Mouse (Mus musculus): Measurements from ENCODE around the gene Gm6408. TPM values are rescaled to one million over a fixed set of nuclear protein-coding genes. Genes with fewer than 3 reads are reported as not detected.
"Not testable (repeated sequence)": the region's sequence is repeated elsewhere in the genome, so short reads cannot be mapped to it uniquely, and the experiment has no call there.

Gm6408 gene
- not detected in 2 replicates for polyA plus RNA-seq (2015; fragmentation: Nextera tagmentation; extraction: Ambion mirVana)

- H3K36me3 ChIP-seq (ENCODE audit: control insufficient read depth, insufficient read depth, low read length); H3K4me2 ChIP-seq (ENCODE audit: low read depth, low read length); ATAC-seq (ENCODE audit: low read depth); H3K4me1 ChIP-seq (replicated peaks; ENCODE audit: control insufficient read depth, insufficient read depth, low read length); H3K27me3 ChIP-seq (ENCODE audit: control insufficient read depth, insufficient read depth, low read depth, low read length); H3K4me3 ChIP-seq (ENCODE audit: low read length); H3K27ac ChIP-seq (ENCODE audit: low read length); H3K9ac ChIP-seq (ENCODE audit: low read length); H3K9me3 ChIP-seq (ENCODE audit: control insufficient read depth, low read length): not testable (repeated sequence)
- 67% methylated on average over 1 of the region's 3 CpGs for WGBS
These were observed at the start of gene Gm6408 for GRCm38 (mm10) chr5:146481665-146482064. Gene Gm6408, plus strand, starts transcription at chr5:146481965.

GRCm38 (mm10) chr5:146432476-146432875 is 49.3 kb upstream of the Gm6408 start:
- WGBS = 70% methylated on average over 6 of the region's 6 CpGs
- no peak for ATAC-seq (ENCODE audit: low read depth)

DNA sequence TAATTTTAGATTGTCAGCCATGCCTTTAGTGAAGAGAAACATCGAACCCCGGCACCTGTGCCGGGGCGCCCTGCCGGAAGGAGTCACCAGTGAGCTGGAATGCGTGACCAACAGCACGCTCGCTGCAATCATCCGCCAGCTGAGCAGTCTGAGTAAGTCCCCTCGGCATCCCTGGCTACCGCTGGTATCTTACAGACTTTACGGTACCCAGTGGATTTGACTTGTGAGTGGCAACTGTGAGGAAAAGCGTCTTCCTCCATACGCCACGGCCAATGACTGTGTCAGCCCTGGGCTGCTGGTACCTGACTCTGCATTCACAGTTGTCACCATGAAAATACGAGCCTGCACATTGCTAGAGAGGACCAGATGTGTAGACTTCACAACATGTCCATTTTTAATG is 46.4 kb upstream of the Gm6408 start:
- ATAC-seq (ENCODE audit: low read depth) = no peak
- H3K4me2 ChIP-seq (ENCODE audit: low read depth, low read length) = no peak overlapping the region
- H3K27me3 ChIP-seq (ENCODE audit: control insufficient read depth, insufficient read depth, low read depth, low read length) = no peaks in the 10 kb centered on the region
- no peaks in the 10 kb centered on the region for H3K36me3 ChIP-seq (ENCODE audit: control insufficient read depth, insufficient read depth, low read length)
- H3K27ac ChIP-seq (ENCODE audit: low read length) = no peak overlapping the region
- H3K4me1 ChIP-seq (replicated peaks; ENCODE audit: control insufficient read depth, insufficient read depth, low read length) = no peaks in the 10 kb centered on the region
- no peak overlapping the region for H3K4me3 ChIP-seq (ENCODE audit: low read length)
- 91% methylated on average over 16 of the region's 16 CpGs for WGBS
- no peak overlapping the region for H3K9ac ChIP-seq (ENCODE audit: low read length)
- H3K9me3 ChIP-seq (ENCODE audit: control insufficient read depth, low read length) = no peaks in the 10 kb centered on the region; the same call in 1 of the 2 replicates

More at GRCm38 (mm10) chr5:146432476-146432875, 49.3 kb upstream of the Gm6408 start:
- H3K9ac ChIP-seq (ENCODE audit: low read length) = no peak overlapping the region
- H3K27ac ChIP-seq (ENCODE audit: low read length) = no peak overlapping the region
- no peak overlapping the region for H3K4me2 ChIP-seq (ENCODE audit: low read depth, low read length)
- H3K4me1 ChIP-seq (replicated peaks; ENCODE audit: control insufficient read depth, insufficient read depth, low read length) = no peaks in the 10 kb centered on the region
- H3K36me3 ChIP-seq (ENCODE audit: control insufficient read depth, insufficient read depth, low read length) = no peaks in the 10 kb centered on the region
- no peak overlapping the region for H3K4me3 ChIP-seq (ENCODE audit: low read length)
- H3K9me3 ChIP-seq (ENCODE audit: control insufficient read depth, low read length) = no peaks in the 10 kb centered on the region
- H3K27me3 ChIP-seq (ENCODE audit: control insufficient read depth, insufficient read depth, low read depth, low read length) = no peaks in the 10 kb centered on the region

- no peak for ATAC-seq (ENCODE audit: low read depth)
- Histone ChIP-seq H3K4me2 (ENCODE audit: low read depth, low read length) (no peak overlapping the region), H3K36me3 (ENCODE audit: control insufficient read depth, insufficient read depth, low read length) (no peaks in the 10 kb centered on the region), H3K4me3 (ENCODE audit: low read length) (no peak overlapping the region), H3K9me3 (ENCODE audit: control insufficient read depth, low read length) (no peaks in the 10 kb centered on the region; the same call in 1 of the 2 replicates), H3K27ac (ENCODE audit: low read length) (no peak overlapping the region), H3K4me1 (replicated peaks; ENCODE audit: control insufficient read depth, insufficient read depth, low read length) (no peaks in the 10 kb centered on the region), H3K27me3 (ENCODE audit: control insufficient read depth, insufficient read depth, low read depth, low read length) (no peaks in the 10 kb centered on the region), H3K9ac (ENCODE audit: low read length) (no peak overlapping the region)
- 94% methylated on average over 11 of the region's 11 CpGs for WGBS
These were observed 45.0 kb upstream of the Gm6408 start for GRCm38 (mm10) chr5:146436796-146437195.

DNA sequence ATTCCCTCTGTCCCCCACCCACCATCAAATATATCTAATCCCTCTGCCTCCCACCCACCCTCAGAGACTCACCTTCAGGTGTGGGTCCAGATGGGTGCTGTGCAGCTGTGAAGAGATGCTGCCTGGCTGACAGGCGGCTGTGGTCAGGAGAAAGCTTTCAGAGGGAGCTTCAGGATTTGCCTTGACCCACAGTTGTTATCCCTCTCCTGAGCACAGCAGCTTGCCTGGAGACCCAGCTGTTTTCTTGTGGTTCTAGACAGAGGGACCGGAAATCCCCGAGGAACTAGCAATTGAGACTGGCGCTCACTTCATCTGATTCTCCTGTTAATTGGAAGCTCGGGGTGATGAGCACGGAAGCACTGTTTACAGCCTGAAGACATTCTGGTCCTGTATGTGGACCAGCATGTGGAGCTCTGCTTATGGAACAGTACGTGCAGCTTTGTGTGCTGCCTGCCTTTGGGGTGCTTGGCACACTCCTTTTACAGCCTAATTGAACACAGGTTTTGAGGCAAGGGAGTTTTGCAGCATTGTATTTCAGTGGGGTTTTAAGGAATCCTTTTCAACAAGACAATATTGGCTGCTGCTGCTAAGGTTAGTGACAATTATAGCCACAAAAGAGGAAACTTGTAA is 42.5 kb upstream of the Gm6408 start:
- Histone ChIP-seq H3K9ac (ENCODE audit: low read length) (no peak overlapping the region), H3K9me3 (ENCODE audit: control insufficient read depth, low read length) (no peaks in the 10 kb centered on the region; the same call in 1 of the 2 replicates), H3K27ac (ENCODE audit: low read length) (no peak overlapping the region), H3K4me3 (ENCODE audit: low read length) (no peak overlapping the region), H3K4me2 (ENCODE audit: low read depth, low read length) (no peak overlapping the region), H3K4me1 (replicated peaks; ENCODE audit: control insufficient read depth, insufficient read depth, low read length) (no peaks in the 10 kb centered on the region), H3K36me3 (ENCODE audit: control insufficient read depth, insufficient read depth, low read length) (no peaks in the 10 kb centered on the region), H3K27me3 (ENCODE audit: control insufficient read depth, insufficient read depth, low read depth, low read length) (no peaks in the 10 kb centered on the region)
- ATAC-seq (ENCODE audit: low read depth) = no peak
- 91% methylated on average over 7 of the region's 7 CpGs for WGBS

DNA sequence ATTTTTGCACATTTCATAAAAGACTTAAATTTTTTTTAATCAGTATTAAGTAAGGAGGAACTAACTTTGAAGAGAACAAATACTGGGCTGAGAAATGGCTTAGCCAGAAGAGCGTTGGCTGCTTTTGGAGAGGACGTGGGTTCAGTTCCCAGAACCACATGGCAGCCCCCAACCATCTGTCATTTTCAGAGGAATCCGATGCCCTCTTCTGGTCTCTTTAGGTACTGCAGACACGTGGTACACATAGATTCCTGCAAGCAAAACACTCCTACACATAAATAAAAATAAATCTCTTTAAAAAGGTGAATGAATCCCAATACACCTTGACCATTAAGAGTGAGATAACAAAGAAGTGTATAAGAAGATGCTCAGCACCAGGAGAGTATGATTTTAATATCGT is 41.5 kb upstream of the Gm6408 start:
- WGBS = 90% methylated on average over 5 of the region's 5 CpGs
- H3K36me3 ChIP-seq (ENCODE audit: control insufficient read depth, insufficient read depth, low read length) = no peaks in the 10 kb centered on the region
- no peak for ATAC-seq (ENCODE audit: low read depth)
- no peak overlapping the region for H3K4me2 ChIP-seq (ENCODE audit: low read depth, low read length)
- no peaks in the 10 kb centered on the region for H3K27me3 ChIP-seq (ENCODE audit: control insufficient read depth, insufficient read depth, low read depth, low read length)
- no peak overlapping the region for H3K27ac ChIP-seq (ENCODE audit: low read length)
- H3K9me3 ChIP-seq (ENCODE audit: control insufficient read depth, low read length) = no peaks in the 10 kb centered on the region; the same call in 1 of the 2 replicates
- no peaks in the 10 kb centered on the region for H3K4me1 ChIP-seq (replicated peaks; ENCODE audit: control insufficient read depth, insufficient read depth, low read length)
- no peak overlapping the region for H3K4me3 ChIP-seq (ENCODE audit: low read length)
- H3K9ac ChIP-seq (ENCODE audit: low read length) = no peak overlapping the region

GRCm38 (mm10) chr5:146442767-146443166 is 39.0 kb upstream of the Gm6408 start:
- H3K9me3 ChIP-seq (ENCODE audit: control insufficient read depth, low read length) = no peaks in the 10 kb centered on the region; the same call in 1 of the 2 replicates
- no peak for ATAC-seq (ENCODE audit: low read depth)

DNA sequence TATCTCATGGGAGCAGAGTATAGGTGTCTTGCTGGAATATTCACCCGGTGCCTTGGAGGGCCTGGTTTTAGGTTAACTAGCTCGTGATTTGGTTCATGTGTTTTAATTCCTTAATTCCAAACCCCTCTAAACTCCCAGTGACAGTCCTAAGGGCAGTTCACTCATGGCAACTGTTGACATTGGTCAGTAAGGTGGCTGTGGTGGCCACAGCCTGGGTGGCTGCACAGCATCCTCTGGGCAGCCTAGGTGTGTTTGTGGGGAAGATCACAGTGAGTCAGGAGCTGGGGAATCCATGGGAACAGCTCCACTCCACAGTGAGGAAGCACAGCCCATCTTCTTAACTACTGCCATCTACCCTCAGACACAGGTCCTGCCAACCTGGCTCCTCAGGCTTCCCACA is 35.1 kb upstream of the Gm6408 start:
- WGBS = 85% methylated on average over 2 of the region's 2 CpGs
- Histone ChIP-seq H3K4me2 (ENCODE audit: low read depth, low read length) (no peak overlapping the region), H3K27ac (ENCODE audit: low read length) (no peak overlapping the region), H3K4me1 (replicated peaks; ENCODE audit: control insufficient read depth, insufficient read depth, low read length) (no peaks in the 10 kb centered on the region), H3K9ac (ENCODE audit: low read length) (no peak overlapping the region), H3K36me3 (ENCODE audit: control insufficient read depth, insufficient read depth, low read length) (no peaks in the 10 kb centered on the region), H3K9me3 (ENCODE audit: control insufficient read depth, low read length) (no peaks in the 10 kb centered on the region), H3K27me3 (ENCODE audit: control insufficient read depth, insufficient read depth, low read depth, low read length) (no peaks in the 10 kb centered on the region), H3K4me3 (ENCODE audit: low read length) (no peak overlapping the region)
- no peak for ATAC-seq (ENCODE audit: low read depth)

More at GRCm38 (mm10) chr5:146442767-146443166, 39.0 kb upstream of the Gm6408 start:
- Histone ChIP-seq H3K4me1 (replicated peaks; ENCODE audit: control insufficient read depth, insufficient read depth, low read length) (no peaks in the 10 kb centered on the region), H3K36me3 (ENCODE audit: control insufficient read depth, insufficient read depth, low read length) (no peaks in the 10 kb centered on the region), H3K4me3 (ENCODE audit: low read length) (no peak overlapping the region), H3K9ac (ENCODE audit: low read length) (no peak overlapping the region), H3K4me2 (ENCODE audit: low read depth, low read length) (no peak overlapping the region), H3K27ac (ENCODE audit: low read length) (no peak overlapping the region), H3K27me3 (ENCODE audit: control insufficient read depth, insufficient read depth, low read depth, low read length) (no peaks in the 10 kb centered on the region)
- WGBS = 47% methylated on average over 2 of the region's 2 CpGs

- H3K27me3 ChIP-seq (ENCODE audit: control insufficient read depth, insufficient read depth, low read depth, low read length) = no peaks in the 10 kb centered on the region
- no peak overlapping the region for H3K27ac ChIP-seq (ENCODE audit: low read length)
- H3K4me3 ChIP-seq (ENCODE audit: low read length) = no peak overlapping the region
- ATAC-seq (ENCODE audit: low read depth) = no peak
- H3K4me2 ChIP-seq (ENCODE audit: low read depth, low read length) = no peak overlapping the region
- H3K4me1 ChIP-seq (replicated peaks; ENCODE audit: control insufficient read depth, insufficient read depth, low read length) = no peaks in the 10 kb centered on the region
- no peak overlapping the region for H3K9ac ChIP-seq (ENCODE audit: low read length)
- no peaks in the 10 kb centered on the region for H3K36me3 ChIP-seq (ENCODE audit: control insufficient read depth, insufficient read depth, low read length)
- WGBS = 72% methylated on average over 11 of the region's 11 CpGs
- no peaks in the 10 kb centered on the region for H3K9me3 ChIP-seq (ENCODE audit: control insufficient read depth, low read length)
These were observed 30.0 kb upstream of the Gm6408 start for GRCm38 (mm10) chr5:146451592-146452254.
